ENCODE assay signal across 13 mouse cellular contexts in genomic region chr6:101101709-101102654, GRCm38 (mm10).
DNase-seq lines count a peak whose midpoint lies in the region; ATAC-seq and TF ChIP-seq lines count a peak whose summit lies in the region.
"Had no signal": no experiment of that assay in that cellular context is flagged by ENCODE, and none has a peak within 500 bp of the region (broad histone marks: within the 10 kb centered on the region; RNA-seq: fewer than 3 reads in every experiment).

No protein-coding gene starts in this region.

- H3K4me1 ChIP-seq in hindbrain, postnatal 0 days (ENCODE audit: insufficient read depth, low read length), result no peaks in the 10 kb centered on the region
- no peaks in the 10 kb centered on the region for H3K4me1 ChIP-seq in hindbrain, embryonic 12.5 days
- H3K4me1 ChIP-seq in intestine, embryonic 15.5 days (replicated peaks), result peaks cover 3% of the 10 kb centered on the region; the same call in 1 of the 2 replicates
- peaks cover 11% of the 10 kb centered on the region for H3K4me1 ChIP-seq in neural tube, embryonic 15.5 days
- H3K4me1 ChIP-seq: embryonic facial prominence, embryonic 13.5 days; heart, embryonic 15.5 days had no signal

- ATAC-seq in hindbrain, postnatal 0 days, result no peak
- no peak for ATAC-seq in hindbrain, embryonic 12.5 days (ENCODE audit: low FRiP score)
- peak; percentile 94 for ATAC-seq in intestine, embryonic 15.5 days
- ATAC-seq in neural tube, embryonic 15.5 days (ENCODE audit: low FRiP score), result peak; percentile 41; the same call in 1 of the 2 replicates
- ATAC-seq: CD4-positive, CD25-positive, alpha-beta regulatory T cell, adult 4 months had no signal

- H3K27me3 ChIP-seq in hindbrain, postnatal 0 days (ENCODE audit: insufficient read depth, low read length), result no peaks in the 10 kb centered on the region
- no peaks in the 10 kb centered on the region for H3K27me3 ChIP-seq in hindbrain, embryonic 12.5 days
- 0 out of 2 replicates have a peak, but pooled peaks cover 5% of the 10 kb centered on the region for H3K27me3 ChIP-seq in intestine, embryonic 15.5 days (replicated peaks)
- H3K27me3 ChIP-seq in neural tube, embryonic 15.5 days (replicated peaks), result no peaks in the 10 kb centered on the region
- H3K27me3 ChIP-seq: embryonic facial prominence, embryonic 13.5 days; heart, embryonic 15.5 days had no signal

- no peak overlapping the region for H3K27ac ChIP-seq in hindbrain, postnatal 0 days
- H3K27ac ChIP-seq in hindbrain, embryonic 12.5 days, result no peak overlapping the region
- H3K27ac ChIP-seq in intestine, embryonic 15.5 days, result no peak overlapping the region
- H3K27ac ChIP-seq in neural tube, embryonic 15.5 days (replicated peaks), result 0 out of 2 replicates have a peak overlapping the region, but pooled peaks have one; percentile 37
- H3K27ac ChIP-seq: embryonic facial prominence, embryonic 13.5 days; heart, embryonic 15.5 days had no signal

- H3K9me3 ChIP-seq in hindbrain, postnatal 0 days (ENCODE audit: low read length), result no peaks in the 10 kb centered on the region
- no peaks in the 10 kb centered on the region for H3K9me3 ChIP-seq in hindbrain, embryonic 12.5 days (replicated peaks)
- H3K9me3 ChIP-seq in intestine, embryonic 15.5 days, result no peaks in the 10 kb centered on the region
- H3K9me3 ChIP-seq in neural tube, embryonic 15.5 days (replicated peaks), result no peaks in the 10 kb centered on the region
- H3K9me3 ChIP-seq: embryonic facial prominence, embryonic 13.5 days; heart, embryonic 15.5 days had no signal

- H3K9ac ChIP-seq in hindbrain, postnatal 0 days (replicated peaks; ENCODE audit: low read length), result no peak overlapping the region
- H3K9ac ChIP-seq in hindbrain, embryonic 12.5 days, result no peak overlapping the region
- no peak overlapping the region for H3K9ac ChIP-seq in intestine, embryonic 15.5 days
- no peak overlapping the region for H3K9ac ChIP-seq in neural tube, embryonic 15.5 days (replicated peaks)
- H3K9ac ChIP-seq: embryonic facial prominence, embryonic 13.5 days; heart, embryonic 15.5 days had no signal

- no peak overlapping the region for H3K4me2 ChIP-seq in hindbrain, postnatal 0 days (ENCODE audit: low read depth, low read length)
- no peak overlapping the region for H3K4me2 ChIP-seq in hindbrain, embryonic 12.5 days (replicated peaks)
- peak overlapping the region; percentile 20 for H3K4me2 ChIP-seq in intestine, embryonic 15.5 days (replicated peaks)
- H3K4me2 ChIP-seq in neural tube, embryonic 15.5 days, result no peak overlapping the region
- H3K4me2 ChIP-seq: embryonic facial prominence, embryonic 13.5 days; heart, embryonic 15.5 days had no signal

- WGBS in hindbrain, postnatal 0 days, result 63% methylated on average over 14 of the region's 14 CpGs
- WGBS in hindbrain, embryonic 12.5 days, result 71% methylated on average over 14 of the region's 14 CpGs
- WGBS in intestine, embryonic 15.5 days, result 35% methylated on average over 14 of the region's 14 CpGs
- 39% methylated on average over 14 of the region's 14 CpGs for WGBS in neural tube, embryonic 15.5 days

- TF ChIP-seq CTCF in hindbrain, postnatal 0 days (IDR thresholded peaks at IDR 0.05; ENCODE audit: low read depth), result no peak

- H3K36me3 ChIP-seq in hindbrain, postnatal 0 days (ENCODE audit: insufficient read depth, low read length), result no peaks in the 10 kb centered on the region
- H3K36me3 ChIP-seq in hindbrain, embryonic 12.5 days, result no peaks in the 10 kb centered on the region
- H3K36me3 ChIP-seq in intestine, embryonic 15.5 days, result no peaks in the 10 kb centered on the region
- H3K36me3 ChIP-seq in neural tube, embryonic 15.5 days, result no peaks in the 10 kb centered on the region
- H3K36me3 ChIP-seq: embryonic facial prominence, embryonic 13.5 days; heart, embryonic 15.5 days had no signal

- peak; percentile 22 for DNase-seq in hindbrain, postnatal 0 days (ENCODE audit: low spot score)
- DNase-seq in kidney, postnatal 36 days, result peak; percentile 63 to 83
- no peak for DNase-seq in layer of hippocampus, adult 9-11 months
- DNase-seq in cerebellum, postnatal 36 days, result no peak
- DNase-seq in spleen, adult 18-20 months, result no peak
- DNase-seq: lung, adult 18-20 months; thymus, postnatal 14 days had no signal

- H3K4me3 ChIP-seq in hindbrain, postnatal 0 days (ENCODE audit: low read length), result no peak overlapping the region
- no peak overlapping the region for H3K4me3 ChIP-seq in hindbrain, embryonic 12.5 days
- H3K4me3 ChIP-seq in intestine, embryonic 15.5 days (replicated peaks), result no peak overlapping the region
- H3K4me3 ChIP-seq in neural tube, embryonic 15.5 days (replicated peaks), result no peak overlapping the region
- H3K4me3 ChIP-seq: embryonic facial prominence, embryonic 13.5 days; heart, embryonic 15.5 days had no signal

Comparison
In these comparisons a context has a peak if more than half of its experiments do, and no peak if none do; other contexts are left out.
1. ATAC-seq: peak in intestine, embryonic 15.5 days (single experiment) and neural tube, embryonic 15.5 days (single experiment); none in hindbrain, postnatal 0 days (single experiment) and hindbrain, embryonic 12.5 days (single experiment).
2. DNase-seq: peak in hindbrain, postnatal 0 days (single experiment) and kidney, postnatal 36 days (2 of 2); none in layer of hippocampus, adult 9-11 months (single experiment), cerebellum, postnatal 36 days (0 of 2) and spleen, adult 18-20 months (0 of 2).